Mouse (Mus musculus) liver, embryonic 14.5 days (tissue): ENCODE results near the gene 1700028J19Rik.

Experiments used
- CTCF ChIP-seq: IDR thresholded peaks from 2 replicates; pipeline ENCODE4 v1.5.1; 2016; ENCODE audit warnings: antibody characterized with exemption, low read depth, control low read depth
- EP300 ChIP-seq: IDR thresholded peaks from 2 replicates; pipeline ENCODE4 v1.6.1; 2016; ENCODE audit warnings: antibody characterized with exemption, low read depth

- TF ChIP-seq EP300, result no peak
- TF ChIP-seq CTCF, result no peak
These were observed 27.0 kb upstream of the 1700028J19Rik start for GRCm38 (mm10) chr7:44273446-44273845.
